Mouse (Mus musculus): Measurements from ENCODE around the gene Lhfpl4.

Lhfpl4 gene

GRCm38 (mm10) chr6:113168316-113168975 is 26.7 kb downstream of the Lhfpl4 start:
- DNase-seq (ENCODE audit: low spot score): no peak

- peak; percentile 91 for DNase-seq (ENCODE audit: low spot score)
Observed at GRCm38 (mm10) chr6:113166661-113167251, 28.4 kb downstream of the Lhfpl4 start.

- no peak for DNase-seq (ENCODE audit: low spot score)
Observed at GRCm38 (mm10) chr6:113163513-113163912, 31.7 kb downstream of the Lhfpl4 start.

- no peak for DNase-seq (ENCODE audit: low spot score)
Observed at GRCm38 (mm10) chr6:113161982-113162381, 33.2 kb downstream of the Lhfpl4 start.

GRCm38 (mm10) chr6:113160106-113160505 is 35.1 kb downstream of the Lhfpl4 start:
- no peak for DNase-seq (ENCODE audit: low spot score)

GRCm38 (mm10) chr6:113156064-113156463 is 39.1 kb downstream of the Lhfpl4 start:
- no peak for DNase-seq (ENCODE audit: low spot score)

- DNase-seq (ENCODE audit: low spot score): no peak
Observed at GRCm38 (mm10) chr6:113154886-113155285, 40.3 kb downstream of the Lhfpl4 start.

- DNase-seq (ENCODE audit: low spot score): no peak
Observed at GRCm38 (mm10) chr6:113154071-113154470, 41.1 kb downstream of the Lhfpl4 start.

- no peak for DNase-seq (ENCODE audit: low spot score)
Observed at GRCm38 (mm10) chr6:113145249-113145648, 49.9 kb downstream of the Lhfpl4 start.

GRCm38 (mm10) chr6:113144764-113145163 is 50.4 kb downstream of the Lhfpl4 start:
- no peak for DNase-seq (ENCODE audit: low spot score)

GRCm38 (mm10) chr6:113141389-113142094 is 53.6 kb downstream of the Lhfpl4 start:
- no peak for DNase-seq (ENCODE audit: low spot score)

- DNase-seq (ENCODE audit: low spot score): no peak
Observed at GRCm38 (mm10) chr6:113133360-113133759, 61.8 kb downstream of the Lhfpl4 start.

- DNase-seq (ENCODE audit: low spot score): no peak
Observed at GRCm38 (mm10) chr6:113120806-113121205, 74.4 kb downstream of the Lhfpl4 start.

All from urinary bladder, postnatal 14 days (tissue).